Mouse (Mus musculus) gastrocnemius, postnatal 10 days (tissue): ENCODE measurements at regions not wholly inside any gene's neighbourhood (a gene's known extent, or its start where the extent isn't known, plus 50 kb on each side); places are given as distances from the start of the nearest gene placed in this dataset.

Experiments used
- DNase-seq: peaks from one replicate; pipeline ENCODE4 v3.0.0; 2021; ENCODE audit warnings: mixed read lengths

GRCm38 (mm10) chr3:104295015-104295719 lies 75.0 kb upstream of the Magi3 start:
- DNase-seq, result no peak

- DNase-seq, result no peak
Observed at GRCm38 (mm10) chr3:104293869-104294268, 73.7 kb upstream of the Magi3 start.

- no peak for DNase-seq
Observed at GRCm38 (mm10) chr3:104288970-104289680, 69.0 kb upstream of the Magi3 start.

- DNase-seq, result no peak
Observed at GRCm38 (mm10) chr3:104287900-104288299, 67.7 kb upstream of the Magi3 start.

- no peak for DNase-seq
Observed at GRCm38 (mm10) chr3:104284961-104285360, 64.8 kb upstream of the Magi3 start.

- no peak for DNase-seq
Observed at GRCm38 (mm10) chr3:104283855-104284254, 63.7 kb upstream of the Magi3 start.

GRCm38 (mm10) chr3:104279505-104279904 lies 59.3 kb upstream of the Magi3 start:
- no peak for DNase-seq

GRCm38 (mm10) chr3:104274718-104275302 lies 54.6 kb upstream of the Magi3 start:
- no peak for DNase-seq

- no peak for DNase-seq
Observed at GRCm38 (mm10) chr3:104274084-104274483, 53.9 kb upstream of the Magi3 start.
